Mouse (Mus musculus) hindbrain, embryonic 16.5 days (tissue): ENCODE data around the gene Os9. TPM values are rescaled to one million over a fixed set of nuclear protein-coding genes. Genes with fewer than 3 reads are reported as not detected.

Experiments
- ATAC-seq: fragments of 200-750 bp; cut with Nextera tagmentation; 2 replicates; pipeline ENCODE4 v1.8.0; 2017; ENCODE audit warnings: moderate TSS enrichment, moderate library complexity
- H3K27ac ChIP-seq: fragments of 300-500 bp; sonication (generic); 2 replicates; pipeline ENCODE4 v1.5.1; 2014; ENCODE audit warnings: low read depth, mild to moderate bottlenecking, control low read depth, low read length, moderate library complexity
- H3K27me3 ChIP-seq: fragments of 300-500 bp; sonication (generic); replicated peaks from 2 replicates; pipeline ENCODE4 v1.6.1; 2014; ENCODE audit warnings: low read length; ENCODE audit not compliant: control insufficient read depth, insufficient read depth
- H3K36me3 ChIP-seq: fragments of 300-500 bp; sonication (generic); 2 replicates; pipeline ENCODE4 v1.6.1; 2014; ENCODE audit warnings: mild to moderate bottlenecking, low read length, moderate library complexity, mixed read lengths; ENCODE audit not compliant: control insufficient read depth, insufficient read depth
- H3K4me1 ChIP-seq: fragments of 300-500 bp; sonication (generic); 2 replicates; pipeline ENCODE4 v1.6.1; 2014; ENCODE audit warnings: low read depth, low read length; ENCODE audit not compliant: control insufficient read depth, insufficient read depth
- H3K4me2 ChIP-seq: fragments of 300-500 bp; sonication (generic); 2 replicates; pipeline ENCODE4 v1.6.1; 2014; ENCODE audit warnings: mild to moderate bottlenecking, low read length, control low read depth, moderate library complexity
- H3K4me3 ChIP-seq: fragments of 300-500 bp; sonication (generic); 2 replicates; pipeline ENCODE4 v1.5.1; 2014; ENCODE audit warnings: mild to moderate bottlenecking, low read length, control low read depth, moderate library complexity
- H3K9ac ChIP-seq: fragments of 300-500 bp; sonication (generic); 2 replicates; pipeline ENCODE4 v1.6.1; 2014; ENCODE audit warnings: low read depth, mild to moderate bottlenecking, control low read depth, low read length, moderate library complexity
- H3K9me3 ChIP-seq: fragments of 300-500 bp; sonication (generic); 2 replicates; pipeline ENCODE4 v1.6.1; 2014; ENCODE audit warnings: mild to moderate bottlenecking, low read length, moderate library complexity; ENCODE audit not compliant: control insufficient read depth
- WGBS: fragments of 180-500 bp; shearing (Covaris S2); extraction: QIAGEN DNeasy Blood & Tissue Kit; methylation state at CpG from one replicate; pipeline ENCODE4 v1.1.7; 2014; 5-methylcytosine and 5-hydroxymethylcytosine counted together
- polyA plus RNA-seq: library from polyadenylated mRNA; unstranded; fragments of >200 nt; fragmentation: Nextera tagmentation; extraction: Ambion mirVana; gene quantifications from 2 replicates; pipeline ENCODE4 v1.2.1, GENCODE M21; 2015

Gene Os9
- polyA plus RNA-seq, 1 experiment from 2014 or later: 135 TPM

GRCm38 (mm10) chr10:127081996-127082620 is 38.8 kb downstream of the Os9 start:
- Histone ChIP-seq H3K9me3 (no peaks in the 10 kb centered on the region), H3K4me2 (peak overlapping the region; percentile 86), H3K27ac (no peak overlapping the region), H3K4me3 (peak overlapping the region; percentile 83), H3K27me3 (no peaks in the 10 kb centered on the region), H3K9ac (peak overlapping the region; percentile 89; the same call in 1 of the 2 replicates), H3K4me1 (peaks cover 28% of the 10 kb centered on the region), H3K36me3 (peaks cover 9% of the 10 kb centered on the region; the same call in 1 of the 2 replicates)
- WGBS: 21% methylated on average over 8 of the region's 8 CpGs
- no peak for ATAC-seq

- ATAC-seq: no peak
- H3K4me1 ChIP-seq: peaks cover 32% of the 10 kb centered on the region
These were observed 39.8 kb downstream of the Os9 start for GRCm38 (mm10) chr10:127080901-127081780.

GRCm38 (mm10) chr10:127079665-127080391 is 41.1 kb downstream of the Os9 start:
- no peak for ATAC-seq
- Histone ChIP-seq H3K27ac (peak overlapping the region; percentile 92), H3K4me3 (peak overlapping the region; percentile 83), H3K36me3 (peaks cover 8% of the 10 kb centered on the region; the same call in 1 of the 2 replicates), H3K27me3 (no peaks in the 10 kb centered on the region), H3K9me3 (no peaks in the 10 kb centered on the region), H3K4me2 (peak overlapping the region; percentile 86), H3K4me1 (peaks cover 33% of the 10 kb centered on the region), H3K9ac (peak overlapping the region; percentile 89)
- WGBS: 1% methylated on average over 66 of the region's 70 CpGs

More at GRCm38 (mm10) chr10:127080901-127081780, 39.8 kb downstream of the Os9 start:
- Histone ChIP-seq H3K27me3 (no peaks in the 10 kb centered on the region), H3K4me2 (peak overlapping the region; percentile 86), H3K36me3 (peaks cover 8% of the 10 kb centered on the region; the same call in 1 of the 2 replicates), H3K27ac (no peak overlapping the region; the same call in 1 of the 2 replicates), H3K9ac (peak overlapping the region; percentile 89), H3K4me3 (peak overlapping the region; percentile 83), H3K9me3 (no peaks in the 10 kb centered on the region)
- 1% methylated on average over 43 of the region's 48 CpGs for whole genome bisulfite sequencing

GRCm38 (mm10) chr10:127078677-127079575 is 42.0 kb downstream of the Os9 start:
- H3K9me3 ChIP-seq: no peaks in the 10 kb centered on the region
- H3K36me3 ChIP-seq: peaks cover 6% of the 10 kb centered on the region; the same call in 1 of the 2 replicates
- H3K27ac ChIP-seq: peak overlapping the region; percentile 92
- H3K9ac ChIP-seq: peak overlapping the region; percentile 89
- WGBS: under 1% methylated on average over 35 of the region's 49 CpGs
- peak; percentile 71 for ATAC-seq
- H3K27me3 ChIP-seq: no peaks in the 10 kb centered on the region
- peak overlapping the region; percentile 83 for H3K4me3 ChIP-seq
- peaks cover 33% of the 10 kb centered on the region for H3K4me1 ChIP-seq
- H3K4me2 ChIP-seq: peak overlapping the region; percentile 86

- Histone ChIP-seq H3K4me1 (peaks cover 33% of the 10 kb centered on the region), H3K27ac (peak overlapping the region; percentile 92), H3K4me3 (peak overlapping the region; percentile 83), H3K27me3 (no peaks in the 10 kb centered on the region), H3K9ac (peak overlapping the region; percentile 49), H3K4me2 (peak overlapping the region; percentile 86), H3K9me3 (no peaks in the 10 kb centered on the region), H3K36me3 (peaks cover 2% of the 10 kb centered on the region; the same call in 1 of the 2 replicates)
- ATAC-seq: peak; percentile 51
- 3% methylated on average over 11 of the region's 12 CpGs for WGBS
These were observed 42.8 kb downstream of the Os9 start for GRCm38 (mm10) chr10:127078001-127078676.

GRCm38 (mm10) chr10:127077515-127077914 is 43.4 kb downstream of the Os9 start:
- 8% methylated on average over 10 of the region's 10 CpGs for WGBS

GRCm38 (mm10) chr10:127076082-127076481 is 44.8 kb downstream of the Os9 start:
- Histone ChIP-seq H3K27ac (no peak overlapping the region), H3K9ac (peak overlapping the region; percentile 41; the same call in 1 of the 2 replicates), H3K27me3 (no peaks in the 10 kb centered on the region), H3K4me2 (no peak overlapping the region), H3K4me1 (peaks cover 26% of the 10 kb centered on the region), H3K9me3 (no peaks in the 10 kb centered on the region), H3K36me3 (no peaks in the 10 kb centered on the region), H3K4me3 (no peak overlapping the region)
- 39% methylated on average over 4 of the region's 4 CpGs for WGBS
- no peak for ATAC-seq

More at GRCm38 (mm10) chr10:127077515-127077914, 43.4 kb downstream of the Os9 start:
- Histone ChIP-seq H3K27me3 (no peaks in the 10 kb centered on the region), H3K4me2 (peak overlapping the region; percentile 86), H3K9me3 (no peaks in the 10 kb centered on the region), H3K4me3 (peak overlapping the region; percentile 83), H3K9ac (peak overlapping the region; percentile 49), H3K27ac (peak overlapping the region; percentile 92), H3K36me3 (no peaks in the 10 kb centered on the region), H3K4me1 (peaks cover 33% of the 10 kb centered on the region)
- ATAC-seq: no peak; the same call in 1 of the 2 replicates

GRCm38 (mm10) chr10:127075651-127076050 is 45.3 kb downstream of the Os9 start:
- Histone ChIP-seq H3K4me2 (no peak overlapping the region), H3K27me3 (no peaks in the 10 kb centered on the region), H3K9me3 (no peaks in the 10 kb centered on the region), H3K36me3 (no peaks in the 10 kb centered on the region), H3K4me3 (no peak overlapping the region), H3K27ac (no peak overlapping the region), H3K9ac (no peak overlapping the region), H3K4me1 (peaks cover 23% of the 10 kb centered on the region)
- ATAC-seq: no peak
- 76% methylated on average over 8 of the region's 8 CpGs for WGBS
